Mouse (Mus musculus) stomach, postnatal 0 days (tissue): ENCODE results near the gene Mrpl53.

Experiments
- CTCF ChIP-seq: IDR thresholded peaks from 2 replicates; pipeline ENCODE4 v1.5.1; 2016; ENCODE audit warnings: antibody characterized with exemption, low read depth, mild to moderate bottlenecking, moderate library complexity
- EP300 ChIP-seq: optimal IDR thresholded peaks from 2 replicates; pipeline ENCODE3; 2016; ENCODE audit warnings: antibody characterized with exemption

- no peak for TF ChIP-seq CTCF
- TF ChIP-seq EP300: no peak
Measured at GRCm38 (mm10) chr6:83121863-83122710, 13.2 kb downstream of the Mrpl53 start.
